Mouse (Mus musculus) intestine, embryonic 16.5 days (tissue): ENCODE measurements around the gene Wnt10b. TPM values are rescaled to one million over a fixed set of nuclear protein-coding genes. Genes with fewer than 3 reads are reported as not detected.
A peak's percentile ranks its signal among the peaks of the same experiment; 100 is the strongest.

ENCODE experiments used
- ATAC-seq: fragments of 200-750 bp; cut with Nextera tagmentation; 2 replicates; pipeline ENCODE4 v1.8.0; 2017; ENCODE audit warnings: moderate TSS enrichment, moderate library complexity
- H3K27ac ChIP-seq: fragments of 300-500 bp; sonication (generic); 2 replicates; pipeline ENCODE4 v1.5.1; 2014; ENCODE audit warnings: mild to moderate bottlenecking, low read length
- H3K27me3 ChIP-seq: fragments of 300-500 bp; sonication (generic); replicated peaks from 2 replicates; pipeline ENCODE4 v1.6.1; 2014; ENCODE audit warnings: low read length, control low read depth, mixed read lengths; ENCODE audit not compliant: control insufficient read depth, insufficient read depth
- H3K36me3 ChIP-seq: fragments of 300-500 bp; sonication (generic); 2 replicates; pipeline ENCODE4 v1.6.1; 2014; ENCODE audit warnings: low read length, control low read depth; ENCODE audit not compliant: control insufficient read depth, insufficient read depth
- H3K4me1 ChIP-seq: fragments of 300-500 bp; sonication (generic); 2 replicates; pipeline ENCODE4 v1.6.1; 2014; ENCODE audit warnings: low read length, control low read depth, mixed read lengths; ENCODE audit not compliant: control insufficient read depth, insufficient read depth
- H3K4me2 ChIP-seq: fragments of 300-500 bp; sonication (generic); 2 replicates; pipeline ENCODE4 v1.6.1; 2014; ENCODE audit warnings: low read depth, low read length, control low read depth
- H3K4me3 ChIP-seq: fragments of 300-500 bp; sonication (generic); 2 replicates; pipeline ENCODE4 v1.5.1; 2014; ENCODE audit warnings: mild to moderate bottlenecking, low read length
- H3K9ac ChIP-seq: fragments of 300-500 bp; sonication (generic); 2 replicates; pipeline ENCODE4 v1.6.1; 2014; ENCODE audit warnings: low read depth, low read length
- H3K9me3 ChIP-seq: fragments of 300-500 bp; sonication (generic); 2 replicates; pipeline ENCODE4 v1.6.1; 2016; ENCODE audit warnings: low read length, control low read depth; ENCODE audit not compliant: control insufficient read depth
- WGBS: fragments of 180-500 bp; shearing (Covaris S2); extraction: QIAGEN DNeasy Blood & Tissue Kit; methylation state at CpG from one replicate; pipeline ENCODE4 v1.1.7; 2014; 5-methylcytosine and 5-hydroxymethylcytosine counted together
- polyA plus RNA-seq: library from polyadenylated mRNA; unstranded; fragments of >200 nt; fragmentation: Nextera tagmentation; extraction: Ambion mirVana; gene quantifications from 2 replicates; pipeline ENCODE4 v1.2.1, GENCODE M21; 2015

Wnt10b gene
- polyA plus RNA-seq, 1 experiment from 2014 or later, result 0.09 TPM

DNA sequence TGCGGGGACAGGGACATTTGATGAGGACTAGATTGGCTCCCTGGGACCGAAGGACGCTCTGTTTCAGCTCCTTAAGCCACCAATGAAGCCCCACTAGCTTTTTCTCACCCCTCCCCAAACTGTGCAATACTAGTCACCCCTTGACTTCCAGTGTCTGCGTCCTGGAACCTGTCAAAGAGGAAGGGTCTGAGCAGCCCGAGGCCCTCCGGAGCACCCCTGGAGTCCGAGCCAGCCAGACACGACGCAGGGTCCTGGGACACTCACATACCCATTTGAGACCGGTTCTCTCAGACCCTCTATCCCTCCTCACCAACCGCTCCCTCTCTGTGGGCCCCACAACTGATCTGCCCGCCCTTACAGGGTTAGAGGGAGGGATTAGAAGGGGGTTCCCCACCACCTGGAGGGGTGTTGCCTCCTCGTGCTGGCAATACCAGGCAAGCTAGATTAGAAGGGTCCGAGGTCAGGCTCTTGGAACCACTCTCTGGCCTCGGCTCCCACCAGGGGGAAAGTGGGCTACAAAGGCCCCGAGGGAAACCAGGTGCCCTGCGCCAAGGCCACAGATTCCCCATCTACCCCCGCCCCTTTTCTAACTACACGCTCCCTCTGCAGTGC lies 839 bp downstream of the Wnt10b start:
- peaks cover 26% of the 10 kb centered on the region for H3K4me1 ChIP-seq
- 2% methylated on average over 19 of the region's 19 CpGs for WGBS
- no peak overlapping the region for H3K27ac ChIP-seq
- 0 out of 2 replicates have a peak overlapping the region, but pooled peaks have one; percentile 28 for H3K4me3 ChIP-seq
- H3K27me3 ChIP-seq, result peaks cover 77% of the 10 kb centered on the region
- H3K9me3 ChIP-seq, result no peaks in the 10 kb centered on the region
- no peaks in the 10 kb centered on the region for H3K36me3 ChIP-seq
- H3K4me2 ChIP-seq, result peak overlapping the region; percentile 52
- no peak for ATAC-seq
- 0 out of 2 replicates have a peak overlapping the region, but pooled peaks have one; percentile 10 for H3K9ac ChIP-seq

- peaks cover 26% of the 10 kb centered on the region for H3K4me1 ChIP-seq
- peak overlapping the region; percentile 30 for H3K4me3 ChIP-seq
- WGBS, result 2% methylated on average over 59 of the region's 62 CpGs
- H3K4me2 ChIP-seq, result peak overlapping the region; percentile 43
- H3K27me3 ChIP-seq, result peaks cover 78% of the 10 kb centered on the region
- peak overlapping the region; percentile 44 for H3K9ac ChIP-seq
- no peaks in the 10 kb centered on the region for H3K36me3 ChIP-seq
- ATAC-seq, result peak; percentile 66
- no peaks in the 10 kb centered on the region for H3K9me3 ChIP-seq
- no peak overlapping the region for H3K27ac ChIP-seq
Observed at GRCm38 (mm10) chr15:98776280-98777004, 1.5 kb downstream of the Wnt10b start.

DNA sequence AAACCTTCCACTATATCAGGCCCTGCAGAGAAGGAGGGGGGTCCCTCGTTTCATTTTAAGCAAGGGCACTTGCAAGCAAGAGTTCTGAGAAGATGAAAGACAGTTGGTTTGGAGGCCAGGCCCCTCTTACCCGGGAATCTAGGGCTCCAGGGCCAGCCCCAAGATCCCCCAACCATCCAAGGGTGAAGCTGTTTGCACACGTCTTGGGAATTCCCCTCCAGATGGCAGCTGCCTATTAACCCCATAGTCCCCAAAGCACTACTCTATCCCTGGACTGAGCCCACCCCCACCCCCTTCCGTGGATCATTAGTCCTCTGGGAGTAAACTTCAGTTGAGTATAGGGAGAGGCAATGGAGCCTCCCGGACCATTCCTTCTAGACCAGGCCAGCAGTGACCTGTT lies 2.4 kb downstream of the Wnt10b start:
- H3K27me3 ChIP-seq, result peaks cover 77% of the 10 kb centered on the region
- ATAC-seq, result no peak
- no peak overlapping the region for H3K4me2 ChIP-seq
- H3K27ac ChIP-seq, result no peak overlapping the region
- H3K9ac ChIP-seq, result no peak overlapping the region
- H3K9me3 ChIP-seq, result no peaks in the 10 kb centered on the region
- no peaks in the 10 kb centered on the region for H3K36me3 ChIP-seq
- WGBS, result 6% methylated on average over 5 of the region's 5 CpGs
- no peak overlapping the region for H3K4me3 ChIP-seq
- H3K4me1 ChIP-seq, result peaks cover 26% of the 10 kb centered on the region

DNA sequence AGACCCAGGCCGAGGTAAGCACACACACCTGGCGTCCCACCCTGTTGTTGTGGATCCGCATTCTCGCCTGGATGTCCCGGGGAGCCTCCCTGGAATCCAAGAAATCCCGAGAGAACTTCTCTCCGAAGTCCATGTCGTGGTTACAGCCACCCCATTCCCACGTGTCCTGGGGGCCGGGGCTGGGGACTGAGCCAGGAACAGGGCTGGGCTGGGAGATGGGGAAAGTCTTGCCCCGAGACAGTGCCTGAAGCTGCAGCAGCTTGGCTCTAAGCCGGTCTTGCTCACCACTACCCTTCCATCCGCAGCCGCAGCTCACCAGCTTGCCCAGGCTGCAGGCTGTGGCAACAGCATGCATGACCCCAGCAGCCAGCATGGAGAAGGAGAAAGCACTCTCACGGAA lies 3.9 kb downstream of the Wnt10b start:
- Histone ChIP-seq H3K27ac (no peak overlapping the region), H3K4me3 (no peak overlapping the region), H3K36me3 (no peaks in the 10 kb centered on the region), H3K4me2 (no peak overlapping the region), H3K9me3 (no peaks in the 10 kb centered on the region), H3K9ac (no peak overlapping the region), H3K27me3 (peaks cover 63% of the 10 kb centered on the region), H3K4me1 (peaks cover 26% of the 10 kb centered on the region)
- WGBS, result 22% methylated on average over 15 of the region's 15 CpGs
- ATAC-seq, result no peak

DNA sequence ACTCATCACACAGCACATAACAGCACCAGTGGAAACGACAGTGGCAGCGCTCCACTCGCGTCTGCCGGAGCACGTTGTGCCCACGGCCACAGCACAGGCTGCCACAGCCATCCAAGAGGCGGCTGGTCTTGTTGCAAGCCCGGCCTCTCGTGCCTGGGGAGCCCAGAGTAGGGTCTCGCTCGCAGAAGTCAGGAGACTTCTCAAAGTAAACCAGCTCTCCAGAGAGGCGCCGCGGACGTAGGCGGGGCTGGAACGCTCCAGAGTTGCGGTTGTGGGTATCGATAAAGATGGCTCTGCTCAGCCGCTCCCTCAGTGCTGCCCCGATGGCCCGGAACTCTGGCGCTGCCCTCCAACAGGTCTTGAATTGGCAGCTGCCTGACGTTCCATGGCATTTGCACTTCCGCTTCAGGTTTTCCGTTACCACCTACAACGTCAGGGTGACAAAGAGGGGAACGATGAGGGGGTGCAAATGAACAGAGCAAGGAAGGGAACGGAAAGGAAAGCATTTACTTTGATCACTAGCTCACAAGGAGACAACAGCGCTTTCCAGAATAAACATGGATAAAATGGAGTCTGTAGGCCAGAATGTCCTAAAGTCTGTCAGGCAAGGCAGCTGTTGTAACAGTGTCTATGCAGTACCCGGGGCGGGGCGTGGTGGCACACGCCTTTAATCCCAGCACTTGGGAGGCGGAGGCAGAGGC lies 5.3 kb downstream of the Wnt10b start:
- Histone ChIP-seq H3K27me3 (peaks cover 48% of the 10 kb centered on the region), H3K9ac (peak overlapping the region; percentile 59)

GRCm38 (mm10) chr15:98771813-98772425 lies 6.0 kb downstream of the Wnt10b start:
- H3K4me3 ChIP-seq, result peak overlapping the region; percentile 40
- H3K9me3 ChIP-seq, result no peaks in the 10 kb centered on the region
- H3K27ac ChIP-seq, result no peak overlapping the region
- 0 out of 2 replicates have a peak overlapping the region, but pooled peaks have one; percentile 59 for H3K9ac ChIP-seq
- WGBS, result 10% methylated on average over 12 of the region's 12 CpGs
- H3K4me2 ChIP-seq, result peak overlapping the region; percentile 62
- H3K4me1 ChIP-seq, result peaks cover 11% of the 10 kb centered on the region
- H3K36me3 ChIP-seq, result no peaks in the 10 kb centered on the region
- peaks cover 41% of the 10 kb centered on the region for H3K27me3 ChIP-seq
- no peak for ATAC-seq

More for the DNA sequence above, 5.3 kb downstream of the Wnt10b start:
- 0 out of 2 replicates have a peak, but pooled peaks have one; percentile 28 for ATAC-seq
- Histone ChIP-seq H3K4me1 (peaks cover 18% of the 10 kb centered on the region), H3K4me3 (peak overlapping the region; percentile 40), H3K27ac (no peak overlapping the region), H3K9me3 (no peaks in the 10 kb centered on the region), H3K4me2 (peak overlapping the region; percentile 62), H3K36me3 (no peaks in the 10 kb centered on the region)
- WGBS, result 4% methylated on average over 36 of the region's 36 CpGs

DNA sequence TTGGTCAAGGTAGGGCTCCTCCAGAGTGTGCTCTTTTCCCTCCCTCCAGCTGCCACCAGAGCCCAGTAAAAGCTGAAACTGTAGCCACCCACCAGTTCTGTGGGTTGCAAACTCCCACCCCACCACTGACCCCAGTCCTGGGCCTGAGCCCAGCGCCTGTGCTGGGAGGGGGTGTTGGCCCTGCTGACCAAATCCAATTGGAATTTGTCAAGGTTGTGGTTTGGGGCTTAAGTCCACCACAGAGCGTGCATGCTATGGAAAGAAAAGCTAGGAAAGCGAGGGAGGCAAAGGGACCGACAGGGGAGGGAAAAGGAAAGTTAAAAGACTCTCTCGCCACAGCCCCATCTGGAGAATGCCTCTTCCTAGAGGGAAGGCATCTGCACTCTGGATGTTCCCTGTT lies 9.7 kb downstream of the Wnt10b start:
- Histone ChIP-seq H3K4me1 (peaks cover 7% of the 10 kb centered on the region), H3K9me3 (no peaks in the 10 kb centered on the region), H3K4me3 (no peak overlapping the region), H3K36me3 (no peaks in the 10 kb centered on the region), H3K27ac (no peak overlapping the region), H3K27me3 (peaks cover 14% of the 10 kb centered on the region), H3K9ac (no peak overlapping the region), H3K4me2 (no peak overlapping the region)
- WGBS, result 34% methylated on average over 5 of the region's 5 CpGs
- no peak for ATAC-seq

- no peak overlapping the region for H3K9ac ChIP-seq
- ATAC-seq, result no peak
- H3K4me3 ChIP-seq, result no peak overlapping the region
- H3K9me3 ChIP-seq, result no peaks in the 10 kb centered on the region
- H3K4me2 ChIP-seq, result no peak overlapping the region
- peaks cover 12% of the 10 kb centered on the region for H3K4me1 ChIP-seq
- peaks cover under 1% of the 10 kb centered on the region; the same call in 1 of the 2 replicates for H3K27me3 ChIP-seq
- no peak overlapping the region for H3K27ac ChIP-seq
- 71% methylated on average over 4 of the region's 4 CpGs for WGBS
- H3K36me3 ChIP-seq, result no peaks in the 10 kb centered on the region
Observed at GRCm38 (mm10) chr15:98765929-98766328, 12.0 kb downstream of the Wnt10b start.
